Mouse (Mus musculus) hindbrain, embryonic 10.5 days (tissue): ENCODE measurements around the gene Bsdc1. TPM values are rescaled to one million over a fixed set of nuclear protein-coding genes. Genes with fewer than 3 reads are reported as not detected.

ENCODE experiments used
- DNase-seq: peaks from one replicate; pipeline ENCODE4 v3.0.0-alpha.2; 2017; ENCODE audit warnings: low spot score
- H3K27ac ChIP-seq: fragments of 300-500 bp; sonication (generic); 2 replicates; pipeline ENCODE4 v1.5.1; 2016; ENCODE audit warnings: mild to moderate bottlenecking, moderate library complexity
- H3K27me3 ChIP-seq: fragments of 300-500 bp; sonication (generic); 2 replicates; pipeline ENCODE4 v1.6.1; 2016; ENCODE audit warnings: mild to moderate bottlenecking; ENCODE audit not compliant: poor library complexity, insufficient read depth, severe bottlenecking
- H3K36me3 ChIP-seq: fragments of 300-500 bp; sonication (generic); 2 replicates; pipeline ENCODE4 v1.6.1; 2016; ENCODE audit warnings: mild to moderate bottlenecking, moderate library complexity
- H3K4me1 ChIP-seq: fragments of 300-500 bp; sonication (generic); replicated peaks from 2 replicates; pipeline ENCODE4 v1.6.1; 2016; ENCODE audit warnings: mild to moderate bottlenecking
- H3K4me3 ChIP-seq: fragments of 300-500 bp; sonication (generic); 2 replicates; pipeline ENCODE4 v1.5.1; 2016; ENCODE audit warnings: mild to moderate bottlenecking, moderate library complexity
- H3K9me3 ChIP-seq: fragments of 300-500 bp; sonication (generic); 2 replicates; pipeline ENCODE4 v1.6.1; 2016; ENCODE audit warnings: mild to moderate bottlenecking, moderate library complexity
- whole genome bisulfite sequencing: fragments of 180-500 bp; shearing (Covaris S2); methylation state at CpG from one replicate; pipeline ENCODE4 v1.1.7; 2016; 5-methylcytosine and 5-hydroxymethylcytosine counted together
- polyA plus RNA-seq: library from polyadenylated mRNA; unstranded; fragments of >200 nt; fragmentation: Nextera tagmentation; extraction: Ambion mirVana; gene quantifications from 2 replicates; pipeline ENCODE4 v1.2.1, GENCODE M21; 2016

Bsdc1 gene
- polyA plus RNA-seq, 1 experiment from 2014 or later = 24.8 TPM

GRCm38 (mm10) chr4:129495672-129496562 lies 34.5 kb downstream of the Bsdc1 start:
- no peaks in the 10 kb centered on the region for H3K36me3 ChIP-seq
- peaks cover 22% of the 10 kb centered on the region for H3K27me3 ChIP-seq
- whole genome bisulfite sequencing = 32% methylated on average over 16 of the region's 16 CpGs
- no peak for DNase-seq
- H3K4me1 ChIP-seq = peaks cover 51% of the 10 kb centered on the region
- no peak overlapping the region for H3K4me3 ChIP-seq
- H3K9me3 ChIP-seq = no peaks in the 10 kb centered on the region
- H3K27ac ChIP-seq = peak overlapping the region; percentile 62

- WGBS = 43% methylated on average over 6 of the region's 6 CpGs
- DNase-seq = no peak
- Histone ChIP-seq H3K4me3 (no peak overlapping the region), H3K27ac (peak overlapping the region; percentile 62), H3K9me3 (no peaks in the 10 kb centered on the region), H3K36me3 (no peaks in the 10 kb centered on the region), H3K4me1 (peaks cover 50% of the 10 kb centered on the region), H3K27me3 (peaks cover 14% of the 10 kb centered on the region)
Observed at GRCm38 (mm10) chr4:129496631-129497030, 35.2 kb downstream of the Bsdc1 start.

- peak overlapping the region; percentile 66 for H3K27ac ChIP-seq
- H3K4me1 ChIP-seq = peaks cover 52% of the 10 kb centered on the region
Observed at GRCm38 (mm10) chr4:129498941-129499340, 37.6 kb downstream of the Bsdc1 start.

GRCm38 (mm10) chr4:129500017-129500416 lies 38.6 kb downstream of the Bsdc1 start:
- Histone ChIP-seq H3K36me3 (no peaks in the 10 kb centered on the region), H3K9me3 (no peaks in the 10 kb centered on the region), H3K4me3 (peak overlapping the region; percentile 67), H3K27me3 (no peaks in the 10 kb centered on the region), H3K4me1 (peaks cover 59% of the 10 kb centered on the region), H3K27ac (peak overlapping the region; percentile 87)
- DNase-seq = no peak
- 79% methylated on average over 8 of the region's 8 CpGs for WGBS

More at GRCm38 (mm10) chr4:129498941-129499340, 37.6 kb downstream of the Bsdc1 start:
- Histone ChIP-seq H3K9me3 (no peaks in the 10 kb centered on the region), H3K4me3 (no peak overlapping the region), H3K36me3 (no peaks in the 10 kb centered on the region), H3K27me3 (no peaks in the 10 kb centered on the region)
- DNase-seq = no peak
- WGBS = 68% methylated on average over 3 of the region's 3 CpGs

GRCm38 (mm10) chr4:129500607-129501566 lies 39.5 kb downstream of the Bsdc1 start:
- peak; percentile 96 for DNase-seq
- Histone ChIP-seq H3K4me1 (peaks cover 54% of the 10 kb centered on the region), H3K9me3 (no peaks in the 10 kb centered on the region), H3K27ac (peak overlapping the region; percentile 87), H3K36me3 (no peaks in the 10 kb centered on the region), H3K4me3 (peak overlapping the region; percentile 67), H3K27me3 (no peaks in the 10 kb centered on the region)
- WGBS = 2% methylated on average over 49 of the region's 49 CpGs

- no peaks in the 10 kb centered on the region for H3K36me3 ChIP-seq
- DNase-seq = no peak
- no peak overlapping the region for H3K27ac ChIP-seq
- no peaks in the 10 kb centered on the region for H3K9me3 ChIP-seq
- no peaks in the 10 kb centered on the region for H3K27me3 ChIP-seq
- no peak overlapping the region for H3K4me3 ChIP-seq
- H3K4me1 ChIP-seq = peaks cover 42% of the 10 kb centered on the region
- WGBS = 75% methylated on average over 9 of the region's 9 CpGs
Observed at GRCm38 (mm10) chr4:129502327-129502888, 41.0 kb downstream of the Bsdc1 start.

GRCm38 (mm10) chr4:129502901-129503444 lies 41.6 kb downstream of the Bsdc1 start:
- H3K36me3 ChIP-seq = no peaks in the 10 kb centered on the region
- 80% methylated on average over 11 of the region's 11 CpGs for WGBS
- no peak overlapping the region for H3K27ac ChIP-seq
- peaks cover 46% of the 10 kb centered on the region for H3K4me1 ChIP-seq
- DNase-seq = no peak
- no peaks in the 10 kb centered on the region for H3K9me3 ChIP-seq
- H3K27me3 ChIP-seq = no peaks in the 10 kb centered on the region
- H3K4me3 ChIP-seq = no peak overlapping the region

- Histone ChIP-seq H3K36me3 (no peaks in the 10 kb centered on the region), H3K4me1 (peaks cover 46% of the 10 kb centered on the region), H3K27ac (no peak overlapping the region; the same call in 1 of the 2 replicates), H3K27me3 (no peaks in the 10 kb centered on the region), H3K4me3 (no peak overlapping the region; the same call in 1 of the 2 replicates), H3K9me3 (no peaks in the 10 kb centered on the region)
- DNase-seq = no peak
- WGBS = 78% methylated on average over 3 of the region's 3 CpGs
Observed at GRCm38 (mm10) chr4:129505511-129505910, 44.1 kb downstream of the Bsdc1 start.

GRCm38 (mm10) chr4:129507434-129508236 lies 46.3 kb downstream of the Bsdc1 start:
- Histone ChIP-seq H3K4me3 (no peak overlapping the region), H3K4me1 (peaks cover 53% of the 10 kb centered on the region), H3K9me3 (no peaks in the 10 kb centered on the region), H3K27me3 (no peaks in the 10 kb centered on the region), H3K27ac (peak overlapping the region; percentile 8; the same call in 1 of the 2 replicates), H3K36me3 (no peaks in the 10 kb centered on the region)
- DNase-seq = no peak
- WGBS = 68% methylated on average over 9 of the region's 10 CpGs

GRCm38 (mm10) chr4:129508237-129508515 lies 46.8 kb downstream of the Bsdc1 start:
- H3K4me3 ChIP-seq = no peak overlapping the region
- DNase-seq = no peak
- H3K36me3 ChIP-seq = no peaks in the 10 kb centered on the region
- peaks cover 58% of the 10 kb centered on the region for H3K4me1 ChIP-seq
- 86% methylated on average over 3 of the region's 3 CpGs for WGBS
- no peak overlapping the region for H3K27ac ChIP-seq
- H3K27me3 ChIP-seq = no peaks in the 10 kb centered on the region
- H3K9me3 ChIP-seq = no peaks in the 10 kb centered on the region

GRCm38 (mm10) chr4:129508834-129509600 lies 47.6 kb downstream of the Bsdc1 start:
- DNase-seq = no peak
- 71% methylated on average over 15 of the region's 15 CpGs for WGBS
- H3K9me3 ChIP-seq = no peaks in the 10 kb centered on the region
- H3K4me1 ChIP-seq = peaks cover 63% of the 10 kb centered on the region
- no peak overlapping the region for H3K4me3 ChIP-seq
- no peaks in the 10 kb centered on the region for H3K36me3 ChIP-seq
- peak overlapping the region; percentile 64 for H3K27ac ChIP-seq
- H3K27me3 ChIP-seq = no peaks in the 10 kb centered on the region
